Comparison of ENCODE assay signal across 8 mouse cellular contexts in the genomic region with DNA sequence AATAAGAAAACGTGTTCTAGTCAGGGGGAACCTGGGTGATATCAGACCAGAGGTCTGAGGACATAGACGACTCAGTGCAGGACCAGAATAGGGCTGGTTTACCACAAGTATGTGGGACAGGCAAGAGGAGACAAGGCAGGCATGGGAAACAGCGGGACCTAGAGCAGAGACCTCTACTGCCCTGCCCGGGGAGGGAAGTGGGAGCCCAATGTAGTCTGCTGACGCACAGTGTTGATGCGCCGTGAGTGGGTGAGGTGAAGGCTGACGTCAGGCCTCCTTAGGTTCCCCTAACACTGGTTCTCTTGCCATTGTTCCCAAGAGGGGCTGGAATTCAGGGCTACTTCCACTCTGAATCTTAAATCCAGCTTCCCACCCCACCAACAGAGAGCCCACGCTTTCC. TPM values are rescaled to one million over a fixed set of nuclear protein-coding genes. Genes with fewer than 3 reads are reported as not detected.
DNase-seq lines count a peak whose midpoint lies in the region; ATAC-seq and TF ChIP-seq lines count a peak whose summit lies in the region.

No protein-coding gene starts in this region.

- TF ChIP-seq CTCF in layer of hippocampus, adult 2 months (conservative IDR thresholded peaks at IDR 0.05) = no peak

- H3K4me1 ChIP-seq in forebrain, embryonic 13.5 days = peaks cover 67% of the 10 kb centered on the region
- peaks cover 66% of the 10 kb centered on the region for H3K4me1 ChIP-seq in intestine, embryonic 16.5 days (ENCODE audit: control insufficient read depth, insufficient read depth, low read length)
- H3K4me1 ChIP-seq in midbrain, embryonic 12.5 days = peaks cover 68% of the 10 kb centered on the region

- ATAC-seq in forebrain, embryonic 13.5 days = no peak
- ATAC-seq in intestine, embryonic 16.5 days = no peak
- ATAC-seq in midbrain, embryonic 12.5 days (ENCODE audit: low FRiP score, low read depth) = no peak

- H3K9ac ChIP-seq in forebrain, embryonic 13.5 days = peak overlapping the region; percentile 14
- H3K9ac ChIP-seq in intestine, embryonic 16.5 days (ENCODE audit: low read depth, low read length) = peak overlapping the region; percentile 53
- H3K9ac ChIP-seq in midbrain, embryonic 12.5 days (replicated peaks) = no peak overlapping the region; the same call in 1 of the 2 replicates

- H3K4me2 ChIP-seq in forebrain, embryonic 13.5 days = peak overlapping the region; percentile 25; the same call in 1 of the 2 replicates
- peak overlapping the region; percentile 39 for H3K4me2 ChIP-seq in intestine, embryonic 16.5 days (ENCODE audit: low read depth, low read length)
- peak overlapping the region; percentile 14 for H3K4me2 ChIP-seq in midbrain, embryonic 12.5 days (replicated peaks)

- no peaks in the 10 kb centered on the region for H3K27me3 ChIP-seq in forebrain, embryonic 13.5 days
- no peaks in the 10 kb centered on the region for H3K27me3 ChIP-seq in intestine, embryonic 16.5 days (replicated peaks; ENCODE audit: control insufficient read depth, insufficient read depth, low read length)
- peaks cover 4% of the 10 kb centered on the region; the same call in 1 of the 2 replicates for H3K27me3 ChIP-seq in midbrain, embryonic 12.5 days

- no peaks in the 10 kb centered on the region for H3K36me3 ChIP-seq in forebrain, embryonic 13.5 days (ENCODE audit: poor library complexity, severe bottlenecking)
- no peaks in the 10 kb centered on the region for H3K36me3 ChIP-seq in intestine, embryonic 16.5 days (ENCODE audit: control insufficient read depth, insufficient read depth, low read length)
- no peaks in the 10 kb centered on the region for H3K36me3 ChIP-seq in midbrain, embryonic 12.5 days

- H3K4me3 ChIP-seq in layer of hippocampus, adult 2 months = peak overlapping the region; percentile 43
- no peak overlapping the region for H3K4me3 ChIP-seq in forebrain, embryonic 13.5 days
- H3K4me3 ChIP-seq in intestine, embryonic 16.5 days (ENCODE audit: low read length) = peak overlapping the region; percentile 19
- no peak overlapping the region for H3K4me3 ChIP-seq in midbrain, embryonic 12.5 days

- DNase-seq in layer of hippocampus, adult 2 months (ENCODE audit: low spot score in 2 of 2) = no peak
- no peak for DNase-seq in layer of hippocampus, adult 8-10 months (ENCODE audit: low spot score in 2 of 2)
- no peak for DNase-seq in ovary, postnatal 36 days (ENCODE audit: low spot score)
- DNase-seq in layer of hippocampus, postnatal 36 days = no peak
- no peak for DNase-seq in adipocyte (ENCODE audit: low spot score)

- H3K27ac ChIP-seq in layer of hippocampus, adult 2 months = peak overlapping the region; percentile 63
- H3K27ac ChIP-seq in forebrain, embryonic 13.5 days = no peak overlapping the region
- H3K27ac ChIP-seq in intestine, embryonic 16.5 days (ENCODE audit: low read length) = peak overlapping the region; percentile 63
- no peak overlapping the region for H3K27ac ChIP-seq in midbrain, embryonic 12.5 days (replicated peaks)

- no peaks in the 10 kb centered on the region for H3K9me3 ChIP-seq in forebrain, embryonic 13.5 days (replicated peaks)
- no peaks in the 10 kb centered on the region for H3K9me3 ChIP-seq in intestine, embryonic 16.5 days (ENCODE audit: control insufficient read depth, low read length)
- H3K9me3 ChIP-seq in midbrain, embryonic 12.5 days = no peaks in the 10 kb centered on the region

- WGBS in forebrain, embryonic 13.5 days = 59% methylated on average over 9 of the region's 9 CpGs
- 36% methylated on average over 9 of the region's 9 CpGs for WGBS in intestine, embryonic 16.5 days
- WGBS in midbrain, embryonic 12.5 days = 61% methylated on average over 9 of the region's 9 CpGs

RNA-seq across cellular contexts. Expression of a gene that starts 2.7 kb away (rescaled TPM):
- total RNA-seq in layer of hippocampus, adult 2 months (2021) = 10 to 100 TPM; 47.5 to 58.0 TPM
- 10 to 100 TPM; 47.2 to 63.1 (median 53.9) TPM for total RNA-seq in layer of hippocampus, adult 8-10 months (2022)
- 10.8 and 12.9 TPM in 2 replicates for polyA plus RNA-seq in forebrain, embryonic 13.5 days (2015; fragmentation: Nextera tagmentation; extraction: Ambion mirVana)
- polyA plus RNA-seq in intestine, embryonic 16.5 days (2015; fragmentation: Nextera tagmentation; extraction: Ambion mirVana) = 56.0 and 63.0 TPM in 2 replicates
- polyA plus RNA-seq in midbrain, embryonic 12.5 days (2016; fragmentation: Nextera tagmentation; extraction: Ambion mirVana) = 17.8 and 21.0 TPM in 2 replicates
- 10 to 100 TPM; 54.4 to 57.3 TPM for total RNA-seq in layer of hippocampus, postnatal 36 days (2021)

Comparison
In these comparisons a context has a peak if more than half of its experiments do, and no peak if none do; other contexts are left out.
1. H3K27ac ChIP-seq: peak in layer of hippocampus, adult 2 months (single experiment) and intestine, embryonic 16.5 days (single experiment); none in forebrain, embryonic 13.5 days (single experiment) and midbrain, embryonic 12.5 days (single experiment).
2. H3K4me3 ChIP-seq: peak in layer of hippocampus, adult 2 months (single experiment) and intestine, embryonic 16.5 days (single experiment); none in forebrain, embryonic 13.5 days (single experiment) and midbrain, embryonic 12.5 days (single experiment).
3. Peak in every context shown above with its lines, with median percentiles within 50 percentile points of each other: H3K4me2 ChIP-seq.